Mouse (Mus musculus) heart, embryonic 15.5 days (tissue): ENCODE data around the gene Tmc5. TPM values are rescaled to one million over a fixed set of nuclear protein-coding genes. Genes with fewer than 3 reads are reported as not detected.

Experiments
- ATAC-seq: fragments of 200-750 bp; cut with Nextera tagmentation; replicated peaks from 2 replicates; pipeline ENCODE4 v1.8.0; 2017; ENCODE audit warnings: low read depth, moderate TSS enrichment; ENCODE audit not compliant: insufficient number of reproducible peaks, insufficient read depth, low FRiP score
- H3K27ac ChIP-seq: fragments of 300-500 bp; sonication (generic); 2 replicates; pipeline ENCODE4 v1.5.1; 2015; ENCODE audit warnings: mild to moderate bottlenecking, inconsistent platforms
- H3K27me3 ChIP-seq: fragments of 300-500 bp; sonication (generic); 2 replicates; pipeline ENCODE4 v1.6.1; 2015; ENCODE audit warnings: inconsistent platforms
- H3K36me3 ChIP-seq: fragments of 300-500 bp; sonication (generic); 2 replicates; pipeline ENCODE4 v1.6.1; 2015; ENCODE audit warnings: mild to moderate bottlenecking, inconsistent platforms
- H3K4me1 ChIP-seq: fragments of 300-500 bp; sonication (generic); replicated peaks from 2 replicates; pipeline ENCODE4 v1.6.1; 2015; ENCODE audit warnings: inconsistent platforms
- H3K4me2 ChIP-seq: fragments of 300-500 bp; sonication (generic); 2 replicates; pipeline ENCODE4 v1.6.1; 2015; ENCODE audit warnings: inconsistent platforms, mild to moderate bottlenecking, moderate library complexity
- H3K4me3 ChIP-seq: fragments of 300-500 bp; sonication (generic); 2 replicates; pipeline ENCODE4 v1.5.1; 2015; ENCODE audit warnings: mild to moderate bottlenecking, inconsistent platforms
- H3K9ac ChIP-seq: fragments of 300-500 bp; sonication (generic); 2 replicates; pipeline ENCODE4 v1.6.1; 2015; ENCODE audit warnings: mild to moderate bottlenecking, inconsistent platforms
- H3K9me3 ChIP-seq: fragments of 300-500 bp; sonication (generic); replicated peaks from 2 replicates; pipeline ENCODE4 v1.6.1; 2016; ENCODE audit warnings: inconsistent platforms
- WGBS: fragments of 180-500 bp; shearing (Covaris S2); methylation state at CpG from one replicate; pipeline ENCODE4 v1.1.7; 2015; ENCODE audit warnings: mixed read lengths; 5-methylcytosine and 5-hydroxymethylcytosine counted together
- polyA plus RNA-seq: library from polyadenylated mRNA; unstranded; fragments of >200 nt; fragmentation: Nextera tagmentation; extraction: Ambion mirVana; gene quantifications from 2 replicates; pipeline ENCODE4 v1.2.1, GENCODE M21; 2015

Tmc5 gene
- polyA plus RNA-seq, 1 experiment from 2014 or later: 0.19 TPM

GRCm38 (mm10) chr7:118697168-118697567 is 100.1 kb downstream of the Tmc5 start:
- no peak for ATAC-seq
- Histone ChIP-seq H3K27me3 (no peaks in the 10 kb centered on the region), H3K4me2 (no peak overlapping the region), H3K9me3 (no peaks in the 10 kb centered on the region), H3K9ac (no peak overlapping the region), H3K4me3 (no peak overlapping the region), H3K27ac (no peak overlapping the region), H3K36me3 (peaks cover 32% of the 10 kb centered on the region), H3K4me1 (no peaks in the 10 kb centered on the region)
- WGBS: 63% methylated on average over 4 of the region's 4 CpGs

- Histone ChIP-seq H3K9ac (no peak overlapping the region), H3K4me2 (no peak overlapping the region), H3K27ac (no peak overlapping the region), H3K9me3 (no peaks in the 10 kb centered on the region), H3K36me3 (peaks cover 22% of the 10 kb centered on the region; the same call in 1 of the 2 replicates), H3K27me3 (no peaks in the 10 kb centered on the region), H3K4me3 (no peak overlapping the region), H3K4me1 (0 out of 2 replicates have a peak, but pooled peaks cover 2% of the 10 kb centered on the region)
- ATAC-seq: no peak
- WGBS: 94% methylated on average over 9 of the region's 9 CpGs
Measured at GRCm38 (mm10) chr7:118698882-118699281, 101.8 kb downstream of the Tmc5 start.

GRCm38 (mm10) chr7:118703144-118703561 is 106.1 kb downstream of the Tmc5 start:
- peaks cover 18% of the 10 kb centered on the region for H3K4me1 ChIP-seq
- H3K27ac ChIP-seq: no peak overlapping the region
- no peak overlapping the region for H3K4me3 ChIP-seq
- WGBS: 82% methylated on average over 15 of the region's 15 CpGs
- peaks cover 3% of the 10 kb centered on the region; the same call in 1 of the 2 replicates for H3K36me3 ChIP-seq
- ATAC-seq: no peak
- no peak overlapping the region for H3K9ac ChIP-seq
- no peaks in the 10 kb centered on the region for H3K9me3 ChIP-seq
- H3K27me3 ChIP-seq: no peaks in the 10 kb centered on the region
- H3K4me2 ChIP-seq: 0 out of 2 replicates have a peak overlapping the region, but pooled peaks have one; percentile 88

- peak overlapping the region; percentile 87; the same call in 1 of the 2 replicates for H3K27ac ChIP-seq
- no peaks in the 10 kb centered on the region for H3K9me3 ChIP-seq
- peak overlapping the region; percentile 88 for H3K4me2 ChIP-seq
- peak overlapping the region; percentile 75 for H3K4me3 ChIP-seq
- peaks cover 18% of the 10 kb centered on the region for H3K4me1 ChIP-seq
- no peaks in the 10 kb centered on the region for H3K27me3 ChIP-seq
- no peak for ATAC-seq
- H3K9ac ChIP-seq: no peak overlapping the region
- no peaks in the 10 kb centered on the region for H3K36me3 ChIP-seq
- 68% methylated on average over 9 of the region's 9 CpGs for WGBS
Measured at GRCm38 (mm10) chr7:118704001-118704850, 107.1 kb downstream of the Tmc5 start.

GRCm38 (mm10) chr7:118705101-118705961 is 108.2 kb downstream of the Tmc5 start, which contains the start of gene Gde1:
TSS of gene Gde1 (minus strand) at chr7:118705778.
- under 1% methylated on average over 66 of the region's 66 CpGs for WGBS
- peak; percentile 92 for ATAC-seq

GRCm38 (mm10) chr7:118706051-118706450 is 109.0 kb downstream of the Tmc5 start:
- Histone ChIP-seq H3K27ac (peak overlapping the region; percentile 87), H3K4me2 (peak overlapping the region; percentile 88), H3K27me3 (no peaks in the 10 kb centered on the region), H3K9me3 (no peaks in the 10 kb centered on the region), H3K36me3 (no peaks in the 10 kb centered on the region), H3K9ac (no peak overlapping the region), H3K4me1 (peaks cover 18% of the 10 kb centered on the region), H3K4me3 (peak overlapping the region; percentile 75)
- 54% methylated on average over 6 of the region's 6 CpGs for WGBS
- ATAC-seq: no peak

More at GRCm38 (mm10) chr7:118705101-118705961, 108.2 kb downstream of the Tmc5 start, which contains the start of gene Gde1:
- Histone ChIP-seq H3K4me2 (peak within 1 kb of the TSS; percentile 88), H3K9me3 (no peaks in the 10 kb centered on the region), H3K4me3 (peak within 1 kb of the TSS; percentile 75), H3K27ac (peak within 1 kb of the TSS; percentile 87), H3K4me1 (peaks cover 18% of the 10 kb centered on the region), H3K9ac (peak within 1 kb of the TSS; percentile 70), H3K36me3 (no peaks in the 10 kb centered on the region), H3K27me3 (no peaks in the 10 kb centered on the region)

GRCm38 (mm10) chr7:118706488-118706887 is 109.4 kb downstream of the Tmc5 start:
- no peak overlapping the region for H3K4me3 ChIP-seq

GRCm38 (mm10) chr7:118707216-118707615 is 110.1 kb downstream of the Tmc5 start:
- H3K27ac ChIP-seq: no peak overlapping the region
- H3K27me3 ChIP-seq: no peaks in the 10 kb centered on the region
- no peak overlapping the region for H3K9ac ChIP-seq
- H3K4me1 ChIP-seq: peaks cover 18% of the 10 kb centered on the region
- no peaks in the 10 kb centered on the region for H3K9me3 ChIP-seq
- no peak for ATAC-seq
- H3K4me2 ChIP-seq: no peak overlapping the region
- 64% methylated on average over 2 of the region's 2 CpGs for WGBS
- no peaks in the 10 kb centered on the region for H3K36me3 ChIP-seq
- no peak overlapping the region for H3K4me3 ChIP-seq

More at GRCm38 (mm10) chr7:118706488-118706887, 109.4 kb downstream of the Tmc5 start:
- H3K4me1 ChIP-seq: peaks cover 18% of the 10 kb centered on the region
- H3K36me3 ChIP-seq: no peaks in the 10 kb centered on the region
- H3K27me3 ChIP-seq: no peaks in the 10 kb centered on the region
- WGBS: 86% methylated on average over 5 of the region's 5 CpGs
- H3K27ac ChIP-seq: no peak overlapping the region
- ATAC-seq: no peak
- H3K4me2 ChIP-seq: no peak overlapping the region
- H3K9ac ChIP-seq: no peak overlapping the region
- no peaks in the 10 kb centered on the region for H3K9me3 ChIP-seq

GRCm38 (mm10) chr7:118708002-118708401 is 110.9 kb downstream of the Tmc5 start:
- Histone ChIP-seq H3K4me2 (no peak overlapping the region), H3K9ac (no peak overlapping the region), H3K4me1 (peaks cover 22% of the 10 kb centered on the region), H3K4me3 (no peak overlapping the region), H3K36me3 (no peaks in the 10 kb centered on the region), H3K9me3 (no peaks in the 10 kb centered on the region), H3K27ac (no peak overlapping the region), H3K27me3 (no peaks in the 10 kb centered on the region)
- no peak for ATAC-seq
- WGBS: 46% methylated on average over 4 of the region's 4 CpGs

GRCm38 (mm10) chr7:118710776-118711175 is 113.7 kb downstream of the Tmc5 start:
- ATAC-seq: no peak
- H3K36me3 ChIP-seq: peaks cover 4% of the 10 kb centered on the region; the same call in 1 of the 2 replicates
- no peak overlapping the region for H3K27ac ChIP-seq
- H3K27me3 ChIP-seq: no peaks in the 10 kb centered on the region
- H3K4me2 ChIP-seq: no peak overlapping the region
- peaks cover 12% of the 10 kb centered on the region for H3K4me1 ChIP-seq
- WGBS: 76% methylated on average over 5 of the region's 5 CpGs
- H3K9ac ChIP-seq: no peak overlapping the region
- no peak overlapping the region for H3K4me3 ChIP-seq
- H3K9me3 ChIP-seq: no peaks in the 10 kb centered on the region
